Mouse (Mus musculus) granulocyte monocyte progenitor cell, adult 5-6 weeks (primary cell): ENCODE data around the gene Tec. TPM values are rescaled to one million over a fixed set of nuclear protein-coding genes. Genes with fewer than 3 reads are reported as not detected.

Experiments
- ATAC-seq: replicated peaks from 2 replicates; pipeline ENCODE4 v1.8.0; 2016; ENCODE audit warnings: mild to moderate bottlenecking, moderate TSS enrichment, inconsistent platforms; ENCODE audit not compliant: poor library complexity, severe bottlenecking
- total RNA-seq, 2 experiments: library from RNA; stranded (forward) in 1 of 2; stranded (reverse) in 1 of 2; fragments of 200-712, 200-1000 nt in 1 of 2; fragments of >200 nt in 1 of 2; fragmentation: Nextera tagmentation in 1 of 2; gene quantifications; 2 replicates each; pipeline ENCODE4 v1.2.3; 2014 to 2017

Tec gene
- total RNA-seq (2014; fragmentation: Nextera tagmentation) (36.0 and 42.9 TPM in 2 replicates), total RNA-seq (2017) (33.9 and 39.8 TPM in 2 replicates)

- ATAC-seq, result peak; percentile 84
Observed at GRCm38 (mm10) chr5:72868091-72868875, at the start of gene Tec. Tec (minus strand) TSS chr5:72868483.

- no peak for ATAC-seq
Observed at GRCm38 (mm10) chr5:72916851-72917250, 48.6 kb upstream of the Tec start.

GRCm38 (mm10) chr5:72916048-72916447 is 47.8 kb upstream of the Tec start:
- no peak for ATAC-seq

DNA sequence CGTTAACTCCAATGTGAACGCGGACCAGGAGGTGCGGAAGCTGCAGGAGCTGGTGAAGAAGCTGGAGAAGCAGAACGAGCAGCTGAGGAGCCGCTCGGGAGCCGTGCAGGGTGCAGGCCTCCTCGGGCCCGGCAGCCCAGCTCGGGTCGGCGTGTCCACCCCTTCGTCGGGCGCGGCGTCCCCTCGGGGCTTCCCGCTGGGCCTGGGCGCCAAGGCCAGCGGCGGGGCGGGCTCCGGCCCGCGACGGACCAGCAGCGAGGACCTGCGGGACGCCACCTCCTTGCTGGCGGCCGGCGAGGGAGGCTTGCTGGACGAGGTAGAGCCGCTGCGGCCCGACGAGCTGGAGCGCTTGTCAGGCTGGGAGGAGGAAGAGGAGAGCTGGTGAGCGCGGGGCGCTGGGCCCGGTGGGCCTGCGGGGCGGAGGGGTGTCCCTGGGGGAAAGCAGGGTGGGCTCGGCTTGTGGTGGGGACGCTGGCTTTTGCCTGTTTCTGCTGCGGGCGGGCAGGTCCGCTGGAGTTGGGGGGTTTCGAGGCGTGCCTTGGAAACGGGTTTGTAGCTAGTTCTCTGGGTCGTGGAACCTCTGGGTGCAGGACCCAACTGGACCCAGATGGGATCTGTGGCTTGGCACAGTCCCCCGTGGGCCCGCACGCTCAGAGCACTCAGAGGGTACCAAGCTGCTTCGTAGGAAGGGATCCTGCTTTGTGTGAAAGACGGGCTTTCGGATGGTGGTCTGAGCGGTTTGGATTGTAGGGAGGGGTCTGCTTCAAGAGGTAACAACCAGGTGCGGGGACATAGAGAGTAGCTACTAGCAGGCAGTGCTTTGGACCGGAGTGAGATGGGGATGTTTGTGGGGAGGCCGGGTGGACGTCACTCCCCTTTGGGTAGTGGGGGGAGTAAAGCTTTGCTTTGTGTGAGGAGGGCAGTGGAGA is 46.6 kb upstream of the Tec start:
- no peak for ATAC-seq

- peak; percentile 75 for ATAC-seq
Observed at GRCm38 (mm10) chr5:72913648-72914557, 45.6 kb upstream of the Tec start, which contains the start of gene Slain2. Slain2 (plus strand) TSS chr5:72914304.

- ATAC-seq, result no peak
Observed at GRCm38 (mm10) chr5:72911284-72911683, 43.0 kb upstream of the Tec start.

DNA sequence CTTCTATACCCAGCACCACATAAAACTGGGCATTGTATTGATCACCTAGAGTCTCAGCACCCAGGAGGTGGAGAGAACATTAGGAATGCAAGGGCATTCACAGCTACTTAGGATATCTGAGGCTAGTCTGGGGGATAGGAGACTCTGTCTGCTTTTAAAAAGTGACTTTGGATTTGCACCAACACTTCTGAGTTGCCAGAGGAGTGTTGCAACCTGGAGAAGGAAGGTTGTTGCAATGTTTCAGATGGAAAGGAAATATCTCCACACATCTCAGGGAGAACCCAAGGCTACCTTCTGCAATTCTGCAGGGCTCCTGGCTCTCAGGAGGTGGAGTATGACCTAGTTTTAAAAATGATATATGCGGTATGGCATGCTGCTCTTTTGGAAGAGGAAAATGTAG is 42.1 kb upstream of the Tec start:
- peak; percentile 13; the same call in 1 of the 2 replicates for ATAC-seq

DNA sequence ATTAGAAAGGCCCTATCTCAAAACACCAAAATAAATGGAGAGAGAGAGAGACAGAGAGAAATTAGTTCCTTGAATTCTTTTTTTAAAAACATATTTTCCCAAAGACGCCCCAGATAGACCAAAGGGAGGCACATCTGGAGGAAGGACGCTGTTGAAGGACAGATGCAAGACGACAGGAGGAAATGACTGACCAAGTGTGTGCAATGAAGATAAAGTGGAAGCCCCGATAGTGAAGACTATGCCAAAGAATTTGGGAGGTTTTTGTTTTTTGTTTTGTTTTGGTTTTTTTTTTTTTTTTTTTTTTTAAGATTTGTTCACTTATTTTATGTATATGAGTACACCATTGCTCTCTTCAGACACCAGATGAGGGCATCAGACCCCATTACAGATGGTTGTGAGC is 41.1 kb upstream of the Tec start:
- ATAC-seq, result no peak

GRCm38 (mm10) chr5:72908324-72908936 is 40.1 kb upstream of the Tec start:
- no peak for ATAC-seq

DNA sequence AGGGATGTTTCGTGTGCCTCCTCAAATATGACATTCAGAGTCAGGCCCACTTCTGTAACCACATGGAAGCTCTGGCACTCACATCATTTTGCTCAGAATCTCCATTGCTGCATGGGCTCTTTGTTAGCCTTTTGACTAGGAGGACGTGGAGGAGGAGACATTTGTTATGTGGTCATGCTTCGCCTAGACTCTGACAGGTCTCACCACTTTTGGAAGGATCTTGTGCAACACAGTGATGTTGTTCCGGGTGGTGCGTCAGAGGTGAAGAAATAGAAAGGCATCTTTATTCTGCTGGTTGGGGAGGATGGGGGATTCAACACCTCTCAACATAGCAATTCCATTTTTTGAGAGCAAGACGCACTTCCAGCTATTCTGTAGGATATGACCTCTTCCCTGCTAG is 39.1 kb upstream of the Tec start:
- peak; percentile 77 for ATAC-seq

- ATAC-seq, result peak; percentile 73
Observed at GRCm38 (mm10) chr5:72904903-72905790, 36.9 kb upstream of the Tec start.

DNA sequence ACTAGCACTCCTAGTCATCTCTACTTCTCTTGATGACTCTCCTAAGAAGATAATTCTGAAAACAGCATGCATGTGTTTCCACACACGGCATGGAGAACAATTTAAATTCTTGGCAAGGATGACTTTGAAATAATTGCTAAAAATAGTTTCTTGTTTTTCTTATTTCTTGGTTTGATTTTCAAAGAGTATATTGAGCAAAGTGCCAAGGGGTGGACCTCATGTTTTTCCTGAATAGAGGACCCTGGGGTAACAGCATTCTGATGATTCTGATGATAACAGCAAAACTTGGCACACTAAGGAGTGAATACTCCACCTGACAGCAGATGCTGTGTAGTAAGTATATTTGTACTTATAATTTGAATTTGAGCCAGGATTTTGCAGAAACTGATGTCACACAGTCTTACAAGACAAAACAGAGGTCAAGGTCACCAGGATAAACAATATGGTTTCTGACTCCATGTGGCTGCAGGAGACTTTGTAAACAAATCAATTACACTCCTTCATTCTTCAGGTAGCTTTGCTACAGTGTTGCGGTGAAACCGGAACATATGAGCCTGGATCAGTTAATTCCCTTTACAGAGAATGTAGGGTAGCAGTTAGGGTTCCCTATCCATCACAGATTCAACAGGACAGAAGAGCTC is 34.7 kb upstream of the Tec start:
- no peak for ATAC-seq

DNA sequence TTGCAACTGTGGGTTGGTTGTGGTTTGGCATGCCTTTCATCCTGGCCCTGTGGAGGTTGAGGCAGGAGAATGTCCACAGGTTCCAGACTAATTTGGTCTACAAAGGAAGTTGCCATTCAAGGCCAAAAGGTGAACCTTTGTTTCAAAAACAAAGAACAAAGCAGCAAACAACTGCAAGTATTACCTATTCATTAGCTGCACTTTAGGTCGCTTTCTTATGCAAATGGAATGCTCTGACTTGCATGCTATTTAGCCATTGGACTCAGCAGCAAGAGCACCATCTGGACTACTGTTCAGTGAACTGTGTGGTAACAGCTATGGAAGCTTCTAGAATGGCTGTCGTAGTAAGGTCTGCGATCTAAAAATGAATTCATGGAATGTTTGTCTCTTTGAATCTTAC is 34.0 kb upstream of the Tec start:
- ATAC-seq, result no peak

DNA sequence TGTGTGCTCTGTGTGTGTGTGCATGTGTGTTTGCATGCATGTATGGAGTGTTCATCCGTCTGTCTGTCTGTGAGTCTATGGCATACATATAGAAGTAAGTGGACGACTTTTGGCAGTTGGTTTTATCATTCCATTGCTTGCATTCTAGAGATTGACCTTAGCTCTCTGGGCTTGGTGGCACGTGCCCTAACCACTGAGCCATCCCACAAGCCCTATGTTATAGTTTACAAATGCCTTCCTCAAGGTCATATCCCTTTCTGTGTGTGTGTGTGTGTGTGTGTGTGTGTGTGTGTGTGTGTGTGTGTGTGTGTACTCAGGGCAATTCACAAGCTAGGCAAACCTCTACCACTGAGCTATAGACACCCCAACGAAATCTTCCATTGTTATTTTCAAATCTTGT is 33.6 kb upstream of the Tec start:
- no peak for ATAC-seq

- no peak for ATAC-seq
Observed at GRCm38 (mm10) chr5:72899255-72899654, 31.0 kb upstream of the Tec start.

GRCm38 (mm10) chr5:72897998-72898397 is 29.7 kb upstream of the Tec start:
- ATAC-seq, result peak; percentile 63

DNA sequence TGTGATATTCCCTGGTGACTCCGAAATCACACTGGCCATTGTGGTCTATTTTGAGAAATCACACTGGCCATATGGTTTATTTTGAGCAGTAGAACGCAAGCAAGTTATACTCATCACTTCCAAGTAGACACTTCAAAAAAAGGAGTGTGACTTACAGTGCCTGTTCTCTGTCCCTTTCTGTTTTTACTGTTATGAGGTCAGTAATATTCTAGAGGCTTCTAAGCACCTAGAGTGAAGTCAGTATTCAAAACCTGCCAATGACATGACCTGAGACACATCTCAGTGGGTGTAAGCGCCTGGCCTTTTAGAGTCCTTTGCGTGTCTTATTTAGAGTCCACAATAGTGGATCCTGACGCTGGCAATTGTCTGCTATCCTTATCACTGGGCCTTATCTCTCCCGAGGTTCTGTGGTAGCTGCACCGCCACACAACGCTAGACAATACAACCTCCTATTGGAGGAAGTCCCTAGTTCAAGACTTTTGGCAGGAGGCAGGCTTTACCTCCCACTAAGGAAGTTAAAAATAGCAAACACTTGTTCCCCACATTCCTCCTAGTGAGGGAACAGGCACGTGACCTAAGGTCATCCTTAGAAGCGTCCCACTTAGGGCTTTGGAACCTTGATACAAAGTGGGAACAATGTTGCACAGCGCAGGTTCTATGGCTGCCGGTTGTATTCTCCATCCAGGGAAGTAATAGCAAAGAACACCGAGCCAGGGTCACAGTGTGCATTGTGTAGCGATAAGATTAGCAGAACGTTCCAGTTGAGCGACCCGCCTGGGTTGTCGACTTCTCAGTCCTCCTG is 28.4 kb upstream of the Tec start:
- ATAC-seq, result peak; percentile 36; the same call in 1 of the 2 replicates
